Mouse (Mus musculus): ENCODE data around the gene Sh3bgrl2.

Sh3bgrl2 gene

GRCm38 (mm10) chr9:83556780-83557771 is 8.9 kb downstream of the Sh3bgrl2 start:
- no peak for DNase-seq (ENCODE audit: extremely low read depth, low read depth, low spot score)

- no peak for DNase-seq (ENCODE audit: extremely low read depth, low read depth, low spot score)
These were observed 12.5 kb downstream of the Sh3bgrl2 start for GRCm38 (mm10) chr9:83560670-83561069.

GRCm38 (mm10) chr9:83562889-83563288 is 14.8 kb downstream of the Sh3bgrl2 start:
- DNase-seq (ENCODE audit: extremely low read depth, low read depth, low spot score), result no peak

GRCm38 (mm10) chr9:83563808-83564549 is 15.9 kb downstream of the Sh3bgrl2 start:
- DNase-seq (ENCODE audit: extremely low read depth, low read depth, low spot score), result no peak

- DNase-seq (ENCODE audit: extremely low read depth, low read depth, low spot score), result no peak
These were observed 17.0 kb downstream of the Sh3bgrl2 start for GRCm38 (mm10) chr9:83564934-83565652.

GRCm38 (mm10) chr9:83566141-83566540 is 18.0 kb downstream of the Sh3bgrl2 start:
- DNase-seq (ENCODE audit: extremely low read depth, low read depth, low spot score), result no peak

GRCm38 (mm10) chr9:83568125-83568524 is 20.0 kb downstream of the Sh3bgrl2 start:
- no peak for DNase-seq (ENCODE audit: extremely low read depth, low read depth, low spot score)

- no peak for DNase-seq (ENCODE audit: extremely low read depth, low read depth, low spot score)
These were observed 20.8 kb downstream of the Sh3bgrl2 start for GRCm38 (mm10) chr9:83568937-83569336.

- no peak for DNase-seq (ENCODE audit: extremely low read depth, low read depth, low spot score)
These were observed 21.8 kb downstream of the Sh3bgrl2 start for GRCm38 (mm10) chr9:83569898-83570297.

- no peak for DNase-seq (ENCODE audit: extremely low read depth, low read depth, low spot score)
These were observed 23.2 kb downstream of the Sh3bgrl2 start for GRCm38 (mm10) chr9:83571315-83571714.

- no peak for DNase-seq (ENCODE audit: extremely low read depth, low read depth, low spot score)
These were observed 24.2 kb downstream of the Sh3bgrl2 start for GRCm38 (mm10) chr9:83572326-83572725.

- no peak for DNase-seq (ENCODE audit: extremely low read depth, low read depth, low spot score)
These were observed 24.7 kb downstream of the Sh3bgrl2 start for GRCm38 (mm10) chr9:83572870-83573269.

- no peak for DNase-seq (ENCODE audit: extremely low read depth, low read depth, low spot score)
These were observed 25.5 kb downstream of the Sh3bgrl2 start for GRCm38 (mm10) chr9:83573588-83573987.

GRCm38 (mm10) chr9:83575403-83575802 is 27.3 kb downstream of the Sh3bgrl2 start:
- no peak for DNase-seq (ENCODE audit: extremely low read depth, low read depth, low spot score)

GRCm38 (mm10) chr9:83576018-83576688 is 28.0 kb downstream of the Sh3bgrl2 start:
- no peak for DNase-seq (ENCODE audit: extremely low read depth, low read depth, low spot score)

- DNase-seq (ENCODE audit: extremely low read depth, low read depth, low spot score), result no peak
These were observed 28.5 kb downstream of the Sh3bgrl2 start for GRCm38 (mm10) chr9:83576689-83577057.

GRCm38 (mm10) chr9:83577260-83577659 is 29.1 kb downstream of the Sh3bgrl2 start:
- no peak for DNase-seq (ENCODE audit: extremely low read depth, low read depth, low spot score)

- no peak for DNase-seq (ENCODE audit: extremely low read depth, low read depth, low spot score)
These were observed 30.9 kb downstream of the Sh3bgrl2 start for GRCm38 (mm10) chr9:83579049-83579448.

GRCm38 (mm10) chr9:83582748-83583147 is 34.6 kb downstream of the Sh3bgrl2 start:
- DNase-seq (ENCODE audit: extremely low read depth, low read depth, low spot score), result no peak

- no peak for DNase-seq (ENCODE audit: extremely low read depth, low read depth, low spot score)
These were observed 38.4 kb downstream of the Sh3bgrl2 start for GRCm38 (mm10) chr9:83586316-83587050.
